Mouse (Mus musculus) layer of hippocampus, adult 9-10 months (tissue): ENCODE results near the gene Kif1b.
"Not testable (repeated sequence)": the region's sequence is repeated elsewhere in the genome, so short reads cannot be mapped to it uniquely, and the experiment has no call there.

Experiments
- DNase-seq: peaks from one replicate; pipeline ENCODE4 v3.0.0; 2022; ENCODE audit warnings: low spot score

Kif1b gene

GRCm38 (mm10) chr4:149270541-149270940 is 37.0 kb downstream of the Kif1b start:
- DNase-seq: no peak

- DNase-seq: no peak
Observed at GRCm38 (mm10) chr4:149269026-149269425, 38.5 kb downstream of the Kif1b start.

GRCm38 (mm10) chr4:149264895-149265294 is 42.6 kb downstream of the Kif1b start:
- DNase-seq: no peak

- DNase-seq: no peak
Observed at GRCm38 (mm10) chr4:149263218-149263617, 44.3 kb downstream of the Kif1b start.

GRCm38 (mm10) chr4:149261466-149261865 is 46.0 kb downstream of the Kif1b start:
- no peak for DNase-seq

GRCm38 (mm10) chr4:149260911-149261310 is 46.6 kb downstream of the Kif1b start:
- no peak for DNase-seq

GRCm38 (mm10) chr4:149259391-149260094 is 48.0 kb downstream of the Kif1b start:
- DNase-seq: no peak

- DNase-seq: no peak
Observed at GRCm38 (mm10) chr4:149258926-149259325, 48.6 kb downstream of the Kif1b start.

GRCm38 (mm10) chr4:149256511-149257300 is 50.8 kb downstream of the Kif1b start:
- no peak for DNase-seq

GRCm38 (mm10) chr4:149255277-149256270 is 51.9 kb downstream of the Kif1b start:
- no peak for DNase-seq

GRCm38 (mm10) chr4:149254827-149255226 is 52.7 kb downstream of the Kif1b start:
- no peak for DNase-seq

- no peak for DNase-seq
Observed at GRCm38 (mm10) chr4:149249311-149249710, 58.2 kb downstream of the Kif1b start.

- no peak for DNase-seq
Observed at GRCm38 (mm10) chr4:149247772-149248171, 59.7 kb downstream of the Kif1b start.

- no peak for DNase-seq
Observed at GRCm38 (mm10) chr4:149247156-149247633, 60.3 kb downstream of the Kif1b start.

- DNase-seq: no peak
Observed at GRCm38 (mm10) chr4:149246578-149247155, 60.8 kb downstream of the Kif1b start.

- no peak for DNase-seq
Observed at GRCm38 (mm10) chr4:149237011-149237410, 70.5 kb downstream of the Kif1b start.

GRCm38 (mm10) chr4:149233938-149234337 is 73.6 kb downstream of the Kif1b start:
- no peak for DNase-seq

- DNase-seq: not testable (repeated sequence)
Observed at GRCm38 (mm10) chr4:149228682-149229081, 78.8 kb downstream of the Kif1b start.

GRCm38 (mm10) chr4:149228256-149228655 is 79.2 kb downstream of the Kif1b start:
- DNase-seq: no peak

- DNase-seq: no peak
Observed at GRCm38 (mm10) chr4:149226311-149226710, 81.2 kb downstream of the Kif1b start.

GRCm38 (mm10) chr4:149223453-149223852 is 84.0 kb downstream of the Kif1b start:
- no peak for DNase-seq

GRCm38 (mm10) chr4:149220481-149220880 is 87.0 kb downstream of the Kif1b start:
- DNase-seq: no peak
